Mouse (Mus musculus) kidney, postnatal 14 days (tissue): ENCODE measurements around the gene Clps.

Experiments
- DNase-seq: peaks from one replicate; pipeline ENCODE4 v3.0.0; 2022; ENCODE audit warnings: mixed read lengths

The Clps gene

GRCm38 (mm10) chr17:28517956-28518614, 42.5 kb downstream of the Clps start:
- DNase-seq: peak; percentile 97

DNA sequence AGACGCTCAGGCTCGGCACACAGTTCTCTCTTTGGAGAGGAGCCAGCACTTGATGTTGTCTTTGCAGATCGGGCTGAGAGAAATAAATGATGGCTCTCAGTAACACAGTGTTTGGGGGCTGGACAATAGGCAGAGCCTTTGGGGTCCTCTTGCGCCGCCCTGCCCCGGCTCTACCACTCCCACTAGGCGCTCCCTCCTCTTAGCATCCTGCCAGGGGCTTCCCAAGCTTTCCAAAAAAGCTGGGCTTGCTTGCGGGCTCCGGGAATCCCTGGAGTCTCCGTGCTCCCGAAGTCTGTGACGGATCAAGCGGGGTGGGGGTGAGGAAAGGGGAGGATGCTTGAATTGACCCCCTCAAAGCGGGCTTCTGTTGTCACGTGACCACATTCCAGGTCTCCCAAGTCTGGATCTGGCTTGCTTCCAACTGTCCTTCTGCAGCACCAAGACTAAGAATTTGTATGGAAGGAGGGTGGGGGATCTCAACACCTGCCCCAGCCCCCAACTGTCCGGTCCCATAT, 43.1 kb downstream of the Clps start, which contains the start of gene Fkbp5:
Gene Fkbp5, minus strand, starts transcription at position 87 of the 515 bp plus-strand sequence.
- DNase-seq: peak; percentile 91

- DNase-seq: no peak
Measured at GRCm38 (mm10) chr17:28516881-28517280, 43.7 kb downstream of the Clps start.

DNA sequence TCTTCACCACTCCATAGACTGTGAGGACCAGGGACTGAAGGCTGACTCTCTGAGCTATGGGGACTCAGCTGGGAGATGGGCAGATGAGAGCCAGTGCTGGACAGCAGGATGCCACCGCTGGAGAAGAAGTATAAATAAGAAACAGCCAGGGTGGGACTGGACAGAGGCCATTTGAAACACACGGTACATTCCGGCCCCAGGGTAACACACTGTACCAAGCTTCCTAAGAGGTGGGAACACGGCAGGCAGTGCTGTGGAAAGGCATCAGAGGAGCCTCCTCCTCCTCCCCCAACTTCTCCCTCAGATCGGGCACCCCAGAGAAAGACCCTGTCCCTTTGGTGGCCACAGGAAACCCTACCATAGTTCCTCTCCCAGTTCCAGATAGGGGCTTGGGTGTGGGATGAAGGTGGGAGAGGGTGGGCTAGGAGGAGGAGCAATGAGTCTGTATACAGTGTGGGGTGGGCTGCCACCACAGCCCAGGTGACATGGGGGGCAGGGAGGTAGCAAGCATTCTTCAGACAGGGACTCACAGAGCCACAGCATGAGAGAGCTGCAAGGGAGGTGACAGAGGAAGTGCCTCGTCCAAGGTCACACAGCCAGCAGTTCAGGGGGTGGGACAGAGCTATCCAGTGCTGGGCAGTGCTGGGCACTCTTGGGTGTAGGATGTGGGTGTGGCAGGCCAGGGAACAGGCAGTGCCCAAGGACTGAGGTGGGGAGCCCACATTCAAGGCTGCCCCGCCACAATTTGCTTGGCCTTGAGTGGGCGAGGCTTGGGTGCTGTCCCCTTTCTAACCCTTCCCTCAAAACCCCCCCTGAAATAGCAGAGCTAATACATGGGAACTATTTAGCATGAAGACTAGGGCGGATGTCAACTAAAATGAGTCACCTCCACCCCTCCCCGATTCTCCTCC, 44.9 kb downstream of the Clps start:
- DNase-seq: peak; percentile 60

- DNase-seq: no peak
Measured at GRCm38 (mm10) chr17:28514555-28514954, 46.0 kb downstream of the Clps start.

DNA sequence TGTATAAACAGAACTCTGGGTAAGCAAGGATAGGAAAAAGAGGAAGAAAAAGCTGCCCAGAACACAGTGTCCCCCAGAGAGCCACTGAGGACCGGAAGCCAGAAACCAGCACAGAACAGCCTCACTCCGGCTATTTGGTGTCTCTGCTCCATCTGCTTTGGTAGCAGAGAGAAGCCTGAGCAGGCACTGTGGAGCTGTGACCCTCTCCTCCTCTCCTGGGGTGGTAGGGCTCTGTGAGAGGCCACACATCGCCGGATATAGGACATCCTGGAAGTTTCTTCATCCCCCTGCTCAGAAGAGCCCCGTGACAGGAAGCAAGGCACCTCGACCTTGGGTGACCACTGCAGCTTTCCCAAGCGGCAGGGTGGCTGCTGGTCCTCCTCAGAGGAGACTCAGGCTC, 46.7 kb downstream of the Clps start:
- DNase-seq: peak; percentile 41

- DNase-seq: no peak
Measured at GRCm38 (mm10) chr17:28513337-28513736, 47.2 kb downstream of the Clps start.

- peak; percentile 92 for DNase-seq
Measured at GRCm38 (mm10) chr17:28512696-28513095, 47.9 kb downstream of the Clps start.

- no peak for DNase-seq
Measured at GRCm38 (mm10) chr17:28511616-28512541, 48.7 kb downstream of the Clps start.

GRCm38 (mm10) chr17:28510445-28511342, 49.9 kb downstream of the Clps start:
- peak; percentile 36 for DNase-seq
